Mouse (Mus musculus) erythroblast, embryonic 14.5 days (primary cell): Measurements from ENCODE around the gene Elp6.

Experiments
- GATA1 ChIP-seq: IDR thresholded peaks from 2 replicates; pipeline ENCODE4 v1.6.1; 2012; ENCODE audit warnings: low read length, inconsistent platforms, mixed read lengths
- TAL1 ChIP-seq: IDR thresholded peaks from 3 replicates; pipeline ENCODE4 v1.6.1; 2012; ENCODE audit warnings: low read length, inconsistent platforms, mixed read lengths

- no peak for TF ChIP-seq GATA1
- no peak for TF ChIP-seq TAL1
Observed at GRCm38 (mm10) chr9:110329655-110330054, 24.7 kb downstream of the Elp6 start.
